Mouse (Mus musculus) lung, adult 18-20 months (tissue): ENCODE results near the gene Apbb2.

Experiments used
- DNase-seq, 2 experiments: peaks; one replicate each; pipeline ENCODE4 v3.0.0; 2022; ENCODE audit warnings: mixed read lengths in 2 of 2

Gene Apbb2

GRCm38 (mm10) chr5:66469685-66470084 is 148.9 kb downstream of the Apbb2 start:
- DNase-seq: peak in 1 of 2 experiments; percentile 24

GRCm38 (mm10) chr5:66468331-66469001 is 150.1 kb downstream of the Apbb2 start:
- no peak for DNase-seq

- no peak for DNase-seq
Measured at GRCm38 (mm10) chr5:66462665-66463064, 155.9 kb downstream of the Apbb2 start.

GRCm38 (mm10) chr5:66458851-66459250 is 159.7 kb downstream of the Apbb2 start:
- DNase-seq: peak in 1 of 2 experiments; percentile 4

- no peak for DNase-seq
Measured at GRCm38 (mm10) chr5:66455271-66455670, 163.3 kb downstream of the Apbb2 start.

- no peak for DNase-seq
Measured at GRCm38 (mm10) chr5:66454826-66455225, 163.8 kb downstream of the Apbb2 start.

GRCm38 (mm10) chr5:66453106-66453505 is 165.5 kb downstream of the Apbb2 start:
- DNase-seq: peak in 1 of 2 experiments; percentile 5

- peak in 1 of 2 experiments; percentile 15 for DNase-seq
Measured at GRCm38 (mm10) chr5:66451561-66451960, 167.0 kb downstream of the Apbb2 start.

- DNase-seq: no peak
Measured at GRCm38 (mm10) chr5:66445497-66445896, 173.1 kb downstream of the Apbb2 start.

- DNase-seq: no peak
Measured at GRCm38 (mm10) chr5:66442260-66442659, 176.3 kb downstream of the Apbb2 start.

GRCm38 (mm10) chr5:66436791-66437246 is 181.8 kb downstream of the Apbb2 start:
- DNase-seq: no peak

- no peak for DNase-seq
Measured at GRCm38 (mm10) chr5:66435158-66435557, 183.4 kb downstream of the Apbb2 start.

GRCm38 (mm10) chr5:66429076-66429475 is 189.5 kb downstream of the Apbb2 start:
- DNase-seq: no peak

- no peak for DNase-seq
Measured at GRCm38 (mm10) chr5:66428071-66428470, 190.5 kb downstream of the Apbb2 start.

GRCm38 (mm10) chr5:66423909-66424308 is 194.7 kb downstream of the Apbb2 start:
- peak in 1 of 2 experiments; percentile 38 for DNase-seq

- no peak for DNase-seq
Measured at GRCm38 (mm10) chr5:66423466-66423865, 195.1 kb downstream of the Apbb2 start.

- no peak for DNase-seq
Measured at GRCm38 (mm10) chr5:66421954-66422353, 196.6 kb downstream of the Apbb2 start.

- DNase-seq: no peak
Measured at GRCm38 (mm10) chr5:66421230-66421629, 197.4 kb downstream of the Apbb2 start.

- no peak for DNase-seq
Measured at GRCm38 (mm10) chr5:66420011-66420410, 198.6 kb downstream of the Apbb2 start.

GRCm38 (mm10) chr5:66417289-66417688 is 201.3 kb downstream of the Apbb2 start:
- no peak for DNase-seq

GRCm38 (mm10) chr5:66415700-66416543 is 202.7 kb downstream of the Apbb2 start:
- no peak for DNase-seq

- no peak for DNase-seq
Measured at GRCm38 (mm10) chr5:66415033-66415697, 203.4 kb downstream of the Apbb2 start.

GRCm38 (mm10) chr5:66413402-66413801 is 205.2 kb downstream of the Apbb2 start:
- DNase-seq: no peak
